Mouse (Mus musculus) heart, postnatal 0 days (tissue): Measurements from ENCODE around the gene Oprl1.

Experiments used
- CTCF ChIP-seq: IDR thresholded peaks from 2 replicates; pipeline ENCODE4 v1.5.1; 2016; ENCODE audit warnings: antibody characterized with exemption, control low read depth, low read depth
- EP300 ChIP-seq: IDR thresholded peaks from 2 replicates; pipeline ENCODE4 v1.6.1; 2016; ENCODE audit warnings: antibody characterized with exemption, low read depth

GRCm38 (mm10) chr2:181768451-181768850 is 53.6 kb downstream of the Oprl1 start:
- no peak for TF ChIP-seq CTCF
- no peak for TF ChIP-seq EP300
